Mouse (Mus musculus) bone marrow, adult 2 months (tissue): ENCODE measurements around the gene Slc6a16.

ENCODE experiments used
- CTCF ChIP-seq: fragments of 200-500 bp; IDR thresholded peaks from 2 replicates; pipeline ENCODE4 v1.5.1; 2011; ENCODE audit warnings: low read length, control low read depth; ENCODE audit not compliant: control insufficient read depth, insufficient read depth
- POLR2A ChIP-seq: fragments of 200-500 bp; IDR thresholded peaks from 2 replicates; pipeline ENCODE4 v1.6.1; 2011; ENCODE audit warnings: low read depth, mild to moderate bottlenecking, control low read depth, low read length, borderline replicate concordance; ENCODE audit not compliant: control insufficient read depth

DNA sequence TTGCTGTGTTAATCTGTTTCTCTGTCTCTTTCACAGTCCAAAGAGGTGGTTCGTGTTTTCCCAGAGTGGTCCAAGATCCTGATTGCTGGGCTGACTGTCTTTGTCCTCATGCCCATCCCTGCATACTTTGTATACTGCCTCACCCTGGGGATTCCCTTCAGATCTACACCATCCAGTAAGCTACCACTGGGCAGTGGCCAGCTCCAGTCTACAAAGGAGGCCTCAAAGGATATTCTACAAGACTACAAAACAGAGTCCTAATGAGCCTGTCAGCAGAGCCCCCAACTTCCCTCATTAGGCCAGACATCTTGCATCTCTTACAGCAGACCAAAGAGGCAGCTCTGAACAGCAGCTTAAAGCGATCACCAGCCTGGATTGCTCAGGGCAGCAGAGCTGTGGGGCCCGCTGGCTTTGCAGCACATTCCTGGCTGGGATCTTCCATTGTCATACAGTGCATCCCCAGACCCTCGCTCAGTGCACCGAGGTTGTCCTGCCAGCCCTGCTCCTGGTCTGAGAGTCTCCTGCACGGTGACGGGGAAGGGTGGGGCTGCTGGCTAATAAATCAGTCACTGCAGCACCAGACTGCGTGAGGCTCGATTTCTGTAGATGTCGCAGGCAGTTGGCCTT lies 32.0 kb downstream of the Slc6a16 start:
- no peak for TF ChIP-seq POLR2A
- no peak for TF ChIP-seq CTCF
